8 mouse cellular contexts compared by ENCODE assay signal in genomic region chr10:28076036-28076855, GRCm38 (mm10). TPM values are rescaled to one million over a fixed set of nuclear protein-coding genes. Genes with fewer than 3 reads are reported as not detected.
DNase-seq lines count a peak whose midpoint lies in the region; ATAC-seq and TF ChIP-seq lines count a peak whose summit lies in the region.

No protein-coding gene starts in this region.

- 0 out of 2 replicates have a peak, but pooled peaks have one; percentile 4 for ATAC-seq in cerebellum, adult (ENCODE audit: insufficient number of reproducible peaks, low FRiP score, low TSS enrichment)
- no peak for ATAC-seq in hindbrain, embryonic 15.5 days (ENCODE audit: low FRiP score, low read depth)
- no peak for ATAC-seq in limb, embryonic 14.5 days (ENCODE audit: low FRiP score, low read depth)
- 0 out of 2 replicates have a peak, but pooled peaks have one; percentile 1 for ATAC-seq in midbrain, embryonic 16.5 days

- peak overlapping the region; percentile 94 for H3K4me3 ChIP-seq in gastrocnemius, adult 2 months
- peak overlapping the region; percentile 76 for H3K4me3 ChIP-seq in hindbrain, embryonic 15.5 days
- peak overlapping the region; percentile 60 for H3K4me3 ChIP-seq in limb, embryonic 14.5 days (replicated peaks; ENCODE audit: low read length)
- peak overlapping the region; percentile 79 for H3K4me3 ChIP-seq in midbrain, embryonic 16.5 days (ENCODE audit: low read depth, low read length)

- H3K36me3 ChIP-seq in hindbrain, embryonic 15.5 days: no peaks in the 10 kb centered on the region
- no peaks in the 10 kb centered on the region for H3K36me3 ChIP-seq in limb, embryonic 14.5 days (ENCODE audit: control insufficient read depth, insufficient read depth, low read length)
- no peaks in the 10 kb centered on the region for H3K36me3 ChIP-seq in midbrain, embryonic 16.5 days (ENCODE audit: control insufficient read depth, insufficient read depth, low read length)

- no peaks in the 10 kb centered on the region for H3K27me3 ChIP-seq in hindbrain, embryonic 15.5 days
- H3K27me3 ChIP-seq in limb, embryonic 14.5 days (ENCODE audit: control insufficient read depth, insufficient read depth, low read length): no peaks in the 10 kb centered on the region
- no peaks in the 10 kb centered on the region for H3K27me3 ChIP-seq in midbrain, embryonic 16.5 days (ENCODE audit: control insufficient read depth, insufficient read depth, low read depth, low read length)

- no peak for DNase-seq in cerebellum, adult 11 months
- peak; percentile 15 to 22 for DNase-seq in adrenal gland, postnatal 36 days
- DNase-seq in gastrocnemius, adult 2 months: peak; percentile 24
- peak; percentile 20 for DNase-seq in limb, embryonic 14.5 days (ENCODE audit: low spot score)
- DNase-seq in urinary bladder, postnatal 25 days (ENCODE audit: low spot score): peak; percentile 18

- peak overlapping the region; percentile 90 for H3K27ac ChIP-seq in gastrocnemius, adult 2 months
- H3K27ac ChIP-seq in hindbrain, embryonic 15.5 days (replicated peaks): peak overlapping the region; percentile 90
- 0 out of 2 replicates have a peak overlapping the region, but pooled peaks have one; percentile 91 for H3K27ac ChIP-seq in limb, embryonic 14.5 days (replicated peaks; ENCODE audit: low read depth, low read length)
- peak overlapping the region; percentile 91 for H3K27ac ChIP-seq in midbrain, embryonic 16.5 days (ENCODE audit: low read length)

- WGBS in hindbrain, embryonic 15.5 days: 1% methylated on average over 30 of the region's 30 CpGs
- WGBS in limb, embryonic 14.5 days: 3% methylated on average over 30 of the region's 30 CpGs
- under 1% methylated on average over 30 of the region's 30 CpGs for WGBS in midbrain, embryonic 16.5 days

- intact Hi-C loops in gastrocnemius, adult 2 months (cut with DNase I): no loop called here

- H3K4me1 ChIP-seq in hindbrain, embryonic 15.5 days (replicated peaks): peaks cover 23% of the 10 kb centered on the region
- peaks cover 10% of the 10 kb centered on the region for H3K4me1 ChIP-seq in limb, embryonic 14.5 days (ENCODE audit: control insufficient read depth, insufficient read depth, low read length)
- H3K4me1 ChIP-seq in midbrain, embryonic 16.5 days (ENCODE audit: control insufficient read depth, insufficient read depth, low read length): peaks cover 13% of the 10 kb centered on the region

- TF ChIP-seq CTCF in gastrocnemius, adult 2 months (IDR thresholded peaks at IDR 0.05): no peak

- H3K9ac ChIP-seq in hindbrain, embryonic 15.5 days: peak overlapping the region; percentile 78
- H3K9ac ChIP-seq in limb, embryonic 14.5 days (ENCODE audit: low read depth, low read length, severe bottlenecking): peak overlapping the region; percentile 91
- H3K9ac ChIP-seq in midbrain, embryonic 16.5 days (ENCODE audit: low read depth, low read length): peak overlapping the region; percentile 87

- no peaks in the 10 kb centered on the region for H3K9me3 ChIP-seq in hindbrain, embryonic 15.5 days
- no peaks in the 10 kb centered on the region for H3K9me3 ChIP-seq in limb, embryonic 14.5 days (ENCODE audit: control insufficient read depth, low read length)
- no peaks in the 10 kb centered on the region for H3K9me3 ChIP-seq in midbrain, embryonic 16.5 days (replicated peaks; ENCODE audit: control insufficient read depth, low read length, poor library complexity, severe bottlenecking)

- H3K4me2 ChIP-seq in hindbrain, embryonic 15.5 days: peak overlapping the region; percentile 94
- peak overlapping the region; percentile 66 for H3K4me2 ChIP-seq in limb, embryonic 14.5 days (replicated peaks; ENCODE audit: low read depth, low read length, severe bottlenecking)
- peak overlapping the region; percentile 94 for H3K4me2 ChIP-seq in midbrain, embryonic 16.5 days (ENCODE audit: low read length)

- TF ChIP-seq POLR2A in limb, embryonic 14.5 days (IDR thresholded peaks at IDR 0.05; ENCODE audit: borderline replicate concordance, extremely low read depth, insufficient read depth, insufficient read length): no peak

RNA-seq across cellular contexts. Expression of gene Ptprk, which starts 1.6 kb away (rescaled TPM):
- 10 to 100 TPM in 1 of 2 experiments, 1 to 10 TPM in 1; 9.4 to 17.8 TPM for total RNA-seq in adrenal gland, postnatal 36 days (2021)
- total RNA-seq in gastrocnemius, adult 2 months (2021): 1 to 10 TPM; 3.2 to 5.9 TPM
- polyA plus RNA-seq in hindbrain, embryonic 15.5 days (2015; fragmentation: Nextera tagmentation; extraction: Ambion mirVana): 30.1 and 33.6 TPM in 2 replicates
- 20.7 and 21.4 TPM in 2 replicates for polyA plus RNA-seq in limb, embryonic 14.5 days (2012; rRNA removed)
- 25.2 and 28.8 TPM in 2 replicates for polyA plus RNA-seq in limb, embryonic 14.5 days (2014; fragmentation: Nextera tagmentation; extraction: Ambion mirVana)
- 31.4 and 33.8 TPM in 2 replicates for polyA plus RNA-seq in midbrain, embryonic 16.5 days (2015; fragmentation: Nextera tagmentation; extraction: Ambion mirVana)

Comparison
In these comparisons a context has a peak if more than half of its experiments do, and no peak if none do; other contexts are left out.
1. ATAC-seq: peak in cerebellum, adult (single experiment) and midbrain, embryonic 16.5 days (single experiment); none in hindbrain, embryonic 15.5 days (single experiment) and limb, embryonic 14.5 days (single experiment).
2. Peak in every context shown above with its lines, with median percentiles within 50 percentile points of each other: H3K27ac ChIP-seq, H3K4me3 ChIP-seq, H3K4me2 ChIP-seq and H3K9ac ChIP-seq.